Mouse (Mus musculus): ENCODE data around the gene Slc2a13.

GRCm38 (mm10) chr15:91260578-91260977 lies 312.5 kb downstream of the Slc2a13 start:
- TF ChIP-seq POLR2A (IDR thresholded peaks at IDR 0.05; ENCODE audit: low read depth, low read length) = no peak
- TF ChIP-seq CTCF (IDR thresholded peaks at IDR 0.05; ENCODE audit: borderline replicate concordance, insufficient read depth, low read length) = no peak

Data from embryonic fibroblast, embryonic 13.5 days (primary cell).